Mouse (Mus musculus) layer of hippocampus, adult 8-10 months (tissue): ENCODE measurements around the gene Apobec1. TPM values are rescaled to one million over a fixed set of nuclear protein-coding genes. Genes with fewer than 3 reads are reported as not detected.
"Not testable (repeated sequence)": the region's sequence is repeated elsewhere in the genome, so short reads cannot be mapped to it uniquely, and the experiment has no call there.

ENCODE experiments used
- DNase-seq, 2 experiments: peaks; one replicate each; pipeline ENCODE4 v3.0.0; 2022; ENCODE audit warnings: low spot score in 2 of 2
- total RNA-seq, 4 experiments: library from RNA; stranded (reverse); gene quantifications; 2 replicates each; pipeline ENCODE4 v1.2.4; 2022

The Apobec1 gene
- total RNA-seq, 4 experiments from 2014 or later, result 2.1 to 11.1 (median 4.4) TPM

- DNase-seq, result no peak
Observed at GRCm38 (mm10) chr6:122605483-122605882, 3.2 kb upstream of the Apobec1 start.

- DNase-seq, result no peak
Observed at GRCm38 (mm10) chr6:122604260-122604659, 2.0 kb upstream of the Apobec1 start.

GRCm38 (mm10) chr6:122602992-122603322 is 713 bp upstream of the Apobec1 start:
- DNase-seq, result no peak

- no peak for DNase-seq
Observed at GRCm38 (mm10) chr6:122601615-122602014, 629 bp downstream of the Apobec1 start.

GRCm38 (mm10) chr6:122601031-122601430 is 1.2 kb downstream of the Apobec1 start:
- no peak for DNase-seq

GRCm38 (mm10) chr6:122600066-122600646 is 2.1 kb downstream of the Apobec1 start:
- no peak for DNase-seq

- DNase-seq, result no peak
Observed at GRCm38 (mm10) chr6:122599054-122599737, 3.0 kb downstream of the Apobec1 start.

GRCm38 (mm10) chr6:122598436-122598835 is 3.8 kb downstream of the Apobec1 start:
- no peak for DNase-seq

- DNase-seq, result no peak
Observed at GRCm38 (mm10) chr6:122598014-122598413, 4.2 kb downstream of the Apobec1 start.

- no peak for DNase-seq
Observed at GRCm38 (mm10) chr6:122596608-122597007, 5.6 kb downstream of the Apobec1 start.

GRCm38 (mm10) chr6:122595637-122596036 is 6.6 kb downstream of the Apobec1 start:
- DNase-seq, result no peak

GRCm38 (mm10) chr6:122592905-122593304 is 9.3 kb downstream of the Apobec1 start:
- DNase-seq, result no peak

- DNase-seq, result no peak
Observed at GRCm38 (mm10) chr6:122591027-122591758, 11.1 kb downstream of the Apobec1 start.

GRCm38 (mm10) chr6:122579086-122579485 is 23.2 kb downstream of the Apobec1 start:
- DNase-seq, result no peak

- DNase-seq, result no peak
Observed at GRCm38 (mm10) chr6:122577030-122577429, 25.2 kb downstream of the Apobec1 start.

- DNase-seq, result not testable (repeated sequence)
Observed at GRCm38 (mm10) chr6:122575037-122575436, 27.2 kb downstream of the Apobec1 start.

GRCm38 (mm10) chr6:122571617-122571959 is 30.7 kb downstream of the Apobec1 start:
- no peak for DNase-seq

- no peak for DNase-seq
Observed at GRCm38 (mm10) chr6:122570695-122571616, 31.3 kb downstream of the Apobec1 start.

- no peak for DNase-seq
Observed at GRCm38 (mm10) chr6:122569762-122570161, 32.5 kb downstream of the Apobec1 start.

GRCm38 (mm10) chr6:122569113-122569512 is 33.1 kb downstream of the Apobec1 start:
- no peak for DNase-seq

- DNase-seq, result no peak
Observed at GRCm38 (mm10) chr6:122565070-122565784, 37.0 kb downstream of the Apobec1 start.
